18 mouse cellular contexts compared by ENCODE assay signal in genomic region chr5:146451592-146452254, GRCm38 (mm10). TPM values are rescaled to one million over a fixed set of nuclear protein-coding genes. Genes with fewer than 3 reads are reported as not detected.
"Had no signal": no experiment of that assay in that cellular context is flagged by ENCODE, and none has a peak within 500 bp of the region (broad histone marks: within the 10 kb centered on the region; RNA-seq: fewer than 3 reads in every experiment).

No protein-coding gene starts in this region.

- H3K4me2 ChIP-seq: limb, embryonic 15.5 days; liver, embryonic 12.5 days; lung, embryonic 14.5 days; midbrain, embryonic 11.5 days had no signal

- H3K4me1 ChIP-seq: limb, embryonic 15.5 days; liver, embryonic 12.5 days; megakaryocyte, embryonic 14.5 days had no signal

- H3K27ac ChIP-seq: limb, embryonic 15.5 days; liver, embryonic 12.5 days; stomach, postnatal 0 days had no signal

- ATAC-seq: inflammation-experienced regulatory T-cells, adult 6 months; intestine, postnatal 0 days; liver, embryonic 12.5 days had no signal

- H3K9ac ChIP-seq: limb, embryonic 15.5 days; liver, embryonic 12.5 days; lung, embryonic 14.5 days had no signal

- DNase-seq: layer of hippocampus, postnatal 36 days; lung, embryonic 14.5 days; lung, postnatal 10 days; lung, postnatal 4 days; thymus, postnatal 4 days had no signal

- H3K36me3 ChIP-seq: liver, embryonic 12.5 days had no signal

- H3K27me3 ChIP-seq: limb, embryonic 15.5 days; liver, embryonic 12.5 days; megakaryocyte, embryonic 14.5 days had no signal

- H3K4me3 ChIP-seq: limb, embryonic 15.5 days; liver, embryonic 12.5 days; megakaryocyte, embryonic 14.5 days had no signal

- H3K9me3 ChIP-seq: limb, embryonic 15.5 days; liver, embryonic 12.5 days had no signal

RNA-seq across cellular contexts. Expression of gene Gm6408, which starts 30.0 kb away (rescaled TPM):
- total RNA-seq: layer of hippocampus, postnatal 36 days; left cerebral cortex, adult 8-10 months; left cerebral cortex, postnatal 25 days; midbrain, postnatal 0 days had no signal
- polyA plus RNA-seq: inflammation-experienced regulatory T-cells, adult 6 months; intestine, postnatal 0 days; limb, embryonic 11.5 days; limb, embryonic 15.5 days; liver, embryonic 12.5 days; liver, embryonic 16.5 days; lung, embryonic 14.5 days; midbrain, embryonic 11.5 days; midbrain, postnatal 0 days; neural tube, embryonic 14.5 days; stomach, postnatal 0 days had no signal

RNA-seq across cellular contexts. Expression of gene Gm6370, which starts 39.4 kb away (rescaled TPM):
- total RNA-seq: layer of hippocampus, postnatal 36 days; left cerebral cortex, adult 8-10 months; left cerebral cortex, postnatal 25 days; midbrain, postnatal 0 days had no signal
- polyA plus RNA-seq: inflammation-experienced regulatory T-cells, adult 6 months; intestine, postnatal 0 days; limb, embryonic 11.5 days; limb, embryonic 15.5 days; liver, embryonic 12.5 days; liver, embryonic 16.5 days; lung, embryonic 14.5 days; midbrain, embryonic 11.5 days; midbrain, postnatal 0 days; neural tube, embryonic 14.5 days; stomach, postnatal 0 days had no signal

RNA-seq across cellular contexts. Expression of gene 4930449I24Rik, which starts 50.5 kb away (rescaled TPM):
- total RNA-seq: layer of hippocampus, postnatal 36 days; left cerebral cortex, adult 8-10 months; left cerebral cortex, postnatal 25 days; midbrain, postnatal 0 days had no signal
- polyA plus RNA-seq: inflammation-experienced regulatory T-cells, adult 6 months; intestine, postnatal 0 days; limb, embryonic 11.5 days; limb, embryonic 15.5 days; liver, embryonic 12.5 days; liver, embryonic 16.5 days; lung, embryonic 14.5 days; midbrain, embryonic 11.5 days; midbrain, postnatal 0 days; neural tube, embryonic 14.5 days; stomach, postnatal 0 days had no signal
